Mouse (Mus musculus) c-Kit-positive CD71-positive TER-119-positive erythroid progenitor cells, embryonic 14.5 days (primary cell): Measurements from ENCODE around the gene Sun2.

ENCODE experiments used
- DNase-seq: peaks from one replicate; pipeline ENCODE4 v3.0.0-alpha.2; 2013; ENCODE audit warnings: low spot score

Gene Sun2

GRCm38 (mm10) chr15:79725190-79725789 is 17.0 kb downstream of the Sun2 start:
- no peak for DNase-seq

- no peak for DNase-seq
Observed at GRCm38 (mm10) chr15:79723439-79723838, 18.9 kb downstream of the Sun2 start.

DNA sequence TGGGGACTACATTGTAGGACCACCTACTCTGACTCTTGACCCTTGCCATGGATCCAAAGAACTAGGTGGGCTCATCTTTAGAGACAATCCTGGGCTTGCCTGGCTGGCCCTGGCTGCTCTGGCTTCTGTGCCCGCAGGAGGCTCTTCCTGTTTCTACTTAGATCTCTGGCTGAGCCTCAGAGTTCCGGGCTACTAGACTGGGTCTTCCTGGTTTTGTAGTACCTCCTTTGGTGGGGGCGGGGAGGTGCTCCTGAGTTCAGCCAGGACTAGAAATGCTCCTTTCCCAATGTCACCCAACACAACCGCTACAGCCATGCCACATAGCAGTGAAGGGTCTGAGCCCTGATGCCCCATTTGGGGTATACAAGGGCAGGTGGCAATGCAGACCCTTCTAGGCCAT is 21.5 kb downstream of the Sun2 start:
- no peak for DNase-seq

DNA sequence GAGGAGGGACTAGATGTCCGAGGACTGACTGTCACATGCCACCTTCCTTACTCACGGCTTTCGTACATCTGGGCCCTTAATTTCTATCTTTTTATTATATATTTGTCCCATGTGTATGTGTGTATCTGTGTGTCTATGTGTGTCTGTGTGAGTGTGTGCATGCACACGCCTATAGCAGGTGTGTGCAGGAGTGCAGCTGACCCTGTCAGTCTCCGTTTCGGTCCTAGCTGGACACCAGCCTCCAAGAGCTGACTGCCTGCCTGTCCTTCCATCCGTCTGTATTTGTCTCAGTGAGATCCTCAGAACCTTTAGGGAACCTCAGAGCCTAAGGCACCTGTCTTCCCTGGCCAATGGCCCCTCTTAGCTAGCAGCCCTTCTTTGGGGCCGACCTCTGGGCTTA is 22.1 kb downstream of the Sun2 start:
- DNase-seq = no peak

GRCm38 (mm10) chr15:79716710-79717109 is 25.6 kb downstream of the Sun2 start:
- no peak for DNase-seq

GRCm38 (mm10) chr15:79715646-79716045 is 26.7 kb downstream of the Sun2 start:
- DNase-seq = no peak

DNA sequence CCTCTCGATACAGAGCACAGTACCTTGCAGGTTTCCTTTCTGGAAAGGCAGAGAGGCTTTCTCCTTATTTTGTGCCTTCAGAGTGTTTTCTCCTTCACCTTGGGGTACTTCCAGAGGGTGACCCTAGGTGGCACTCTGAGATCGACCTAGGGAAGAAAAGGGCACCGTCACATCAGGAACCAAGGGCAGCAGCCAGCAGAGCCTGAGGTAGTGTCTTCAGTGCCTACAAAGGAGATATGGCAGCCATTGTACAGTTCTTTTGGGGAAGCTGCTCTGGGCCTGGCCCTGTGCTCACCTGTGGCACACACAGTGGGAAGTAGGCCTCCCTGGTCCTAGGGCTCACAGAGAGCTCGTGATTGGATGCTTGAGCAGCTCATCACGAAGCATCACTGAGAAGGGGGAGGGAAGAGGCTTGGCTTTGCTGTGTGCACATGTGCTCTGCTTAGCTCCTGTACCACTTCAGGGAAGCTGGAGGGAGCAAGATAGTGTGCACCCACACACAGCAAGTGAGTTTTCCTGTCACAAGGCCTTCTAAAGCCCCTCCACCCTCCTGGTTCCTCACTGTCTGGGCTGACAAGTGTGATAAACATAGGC is 34.0 kb downstream of the Sun2 start:
- no peak for DNase-seq

DNA sequence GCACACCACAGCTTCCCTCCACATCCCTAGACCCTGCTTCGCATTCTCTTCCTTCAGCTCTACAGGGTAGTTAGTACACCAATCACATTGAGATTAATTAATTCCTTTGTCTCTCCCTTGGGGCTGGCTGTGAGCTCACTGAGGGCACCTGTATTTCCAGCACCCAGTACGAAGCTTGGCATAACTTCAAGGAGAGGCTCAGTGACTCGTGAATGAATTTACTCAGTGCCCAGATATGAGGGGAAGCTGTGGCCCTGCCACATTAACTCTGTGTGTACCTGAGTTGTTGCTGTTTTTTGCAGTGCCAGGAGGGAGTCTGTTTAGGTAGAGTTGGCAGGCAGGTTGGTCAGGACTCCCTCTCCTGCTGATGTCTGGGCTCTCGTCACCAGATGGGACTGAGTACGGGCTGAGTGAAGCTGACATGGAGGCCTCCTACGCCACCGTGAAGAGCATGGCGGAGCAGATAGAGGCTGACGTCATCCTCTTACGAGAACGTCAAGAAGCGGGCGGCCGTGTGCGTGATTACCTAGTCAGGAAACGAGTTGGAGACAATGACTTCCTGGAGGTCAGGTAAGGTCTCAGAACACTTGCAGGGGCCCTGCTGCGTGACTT is 35.6 kb downstream of the Sun2 start:
- no peak for DNase-seq

DNA sequence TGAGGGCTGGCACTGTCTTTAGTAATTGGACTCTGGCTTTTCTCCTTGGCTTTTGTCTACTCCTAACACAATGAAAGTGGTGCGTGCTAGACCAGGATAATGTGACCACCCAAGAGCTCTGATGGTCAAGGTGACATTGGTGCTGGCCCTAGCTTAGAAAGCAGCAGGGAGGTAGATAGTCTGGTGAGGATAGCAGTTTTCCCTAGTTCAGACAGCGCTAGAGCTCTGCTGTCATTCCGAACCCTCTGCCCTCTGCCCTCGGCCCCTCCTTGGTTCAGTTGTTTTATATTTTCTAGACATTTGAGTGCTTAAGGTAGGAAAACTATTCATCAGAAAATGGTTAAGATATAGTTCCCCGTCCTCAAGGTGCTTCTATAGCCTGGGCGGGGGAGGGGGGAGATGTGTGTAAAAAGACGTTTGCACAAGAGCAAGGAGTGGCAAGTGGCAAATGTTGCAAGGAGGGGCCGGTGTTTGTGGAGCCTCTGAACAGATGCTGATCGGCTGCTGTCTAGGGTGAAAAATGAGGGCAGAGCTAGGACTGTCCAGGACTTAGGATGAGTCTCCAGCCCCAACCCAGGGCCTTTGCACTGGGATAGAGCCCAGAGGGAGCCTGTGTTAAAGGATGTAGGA is 44.7 kb downstream of the Sun2 start:
- DNase-seq = no peak

DNA sequence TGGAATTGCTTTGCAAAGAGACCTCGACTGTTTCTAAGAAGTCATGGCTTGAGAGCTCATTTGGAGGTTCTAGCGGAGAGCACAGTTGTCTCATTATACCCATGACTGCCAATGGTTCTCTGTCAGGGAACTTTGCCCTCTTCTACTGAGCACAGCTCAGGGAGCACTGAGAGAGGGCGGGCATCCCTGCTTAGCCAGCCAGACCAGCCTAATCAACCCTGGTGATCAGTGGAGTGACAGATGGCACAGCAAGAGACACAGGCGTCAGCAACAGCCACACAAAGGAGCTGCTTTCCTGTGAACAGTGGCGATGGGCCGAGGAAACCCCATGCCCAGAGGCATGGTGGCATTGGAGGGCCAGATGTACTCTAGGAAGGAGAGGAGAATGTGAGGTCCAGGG is 45.3 kb downstream of the Sun2 start:
- DNase-seq = no peak

DNA sequence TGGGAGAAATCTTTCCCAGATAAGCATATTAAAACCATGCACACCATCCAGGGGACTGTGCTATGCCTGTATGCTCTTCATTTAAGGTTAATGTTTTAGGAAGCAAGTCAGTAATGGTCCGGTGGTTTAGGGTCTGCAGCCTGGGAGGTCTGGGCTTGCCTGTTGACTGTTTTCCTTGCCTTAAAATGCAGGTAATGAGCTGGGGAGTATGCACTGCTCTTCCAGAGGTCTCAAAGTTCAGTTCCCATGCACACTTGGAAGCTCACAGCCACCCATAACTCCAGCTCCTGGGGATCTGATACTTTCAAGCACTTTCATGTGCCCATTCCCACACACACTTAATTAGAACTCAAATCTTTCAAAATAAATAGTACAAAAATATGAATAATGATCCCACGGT is 45.8 kb downstream of the Sun2 start:
- no peak for DNase-seq

DNA sequence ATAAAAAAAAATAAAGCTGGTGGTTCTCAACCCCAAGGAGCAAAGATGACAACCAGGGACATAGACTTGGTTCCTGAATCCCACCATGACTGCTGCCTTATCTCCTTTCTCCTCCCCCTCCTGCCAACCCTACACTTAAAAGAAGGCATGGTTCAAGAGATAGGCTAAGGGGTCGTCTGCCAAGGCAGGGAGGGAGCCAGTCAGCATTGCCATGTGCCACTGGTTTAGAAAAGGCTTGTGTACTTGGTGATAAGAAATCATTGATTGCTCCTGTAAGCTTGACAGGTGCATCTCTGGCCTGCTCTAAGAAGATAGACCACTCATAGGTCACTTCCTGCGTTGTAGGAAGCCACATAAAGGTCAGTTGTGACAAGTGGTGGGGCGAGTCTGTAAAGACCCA is 46.8 kb downstream of the Sun2 start:
- no peak for DNase-seq

- DNase-seq = no peak
Observed at GRCm38 (mm10) chr15:79694512-79694911, 47.8 kb downstream of the Sun2 start.

- no peak for DNase-seq
Observed at GRCm38 (mm10) chr15:79693740-79694139, 48.6 kb downstream of the Sun2 start.

- no peak for DNase-seq
Observed at GRCm38 (mm10) chr15:79692334-79692733, 50.0 kb downstream of the Sun2 start.

GRCm38 (mm10) chr15:79691023-79691508 is 51.3 kb downstream of the Sun2 start:
- no peak for DNase-seq

- DNase-seq = peak; percentile 100
Observed at GRCm38 (mm10) chr15:79690426-79691022, 51.8 kb downstream of the Sun2 start, which contains the start of gene Gtpbp1. Gene Gtpbp1, plus strand, starts transcription at chr15:79690845.

- no peak for DNase-seq
Observed at GRCm38 (mm10) chr15:79689662-79690425, 52.5 kb downstream of the Sun2 start.

- DNase-seq = no peak
Observed at GRCm38 (mm10) chr15:79688268-79688956, 53.9 kb downstream of the Sun2 start.

- DNase-seq = peak; percentile 95
Observed at GRCm38 (mm10) chr15:79687646-79688267, 54.6 kb downstream of the Sun2 start, which contains the start of gene Josd1. Gene Josd1, minus strand, starts transcription at chr15:79687919.

GRCm38 (mm10) chr15:79687175-79687574 is 55.2 kb downstream of the Sun2 start:
- no peak for DNase-seq
